Mouse (Mus musculus) midbrain, postnatal 0 days (tissue): ENCODE data around the gene Hs3st3a1. TPM values are rescaled to one million over a fixed set of nuclear protein-coding genes. Genes with fewer than 3 reads are reported as not detected.

ENCODE experiments used
- ATAC-seq: fragments of 200-750 bp; cut with Nextera tagmentation; 2 replicates; pipeline ENCODE4 v1.8.0; 2017; ENCODE audit warnings: moderate number of reproducible peaks, mild to moderate bottlenecking, moderate TSS enrichment, moderate library complexity; ENCODE audit not compliant: low FRiP score
- DNase-seq: peaks from one replicate; pipeline ENCODE4 v3.0.0-alpha.2; 2015; ENCODE audit warnings: low spot score
- H3K27ac ChIP-seq: fragments of 300-500 bp; sonication (generic); 2 replicates; pipeline ENCODE4 v1.5.1; 2014; ENCODE audit warnings: low read depth, mild to moderate bottlenecking, low read length, mixed read lengths
- H3K27me3 ChIP-seq: fragments of 300-500 bp; sonication (generic); 2 replicates; pipeline ENCODE4 v1.6.1; 2014; ENCODE audit warnings: low read length, control low read depth, mixed read lengths; ENCODE audit not compliant: insufficient read depth
- H3K36me3 ChIP-seq: fragments of 300-500 bp; sonication (generic); 2 replicates; pipeline ENCODE4 v1.6.1; 2014; ENCODE audit warnings: low read length, control low read depth, mixed read lengths; ENCODE audit not compliant: insufficient read depth
- H3K4me1 ChIP-seq: fragments of 300-500 bp; sonication (generic); 2 replicates; pipeline ENCODE4 v1.6.1; 2014; ENCODE audit warnings: mild to moderate bottlenecking, control low read depth, antibody characterized with exemption, low read length, mixed read lengths; ENCODE audit not compliant: insufficient read depth
- H3K4me2 ChIP-seq: fragments of 300-500 bp; sonication (generic); 2 replicates; pipeline ENCODE4 v1.6.1; 2014; ENCODE audit warnings: low read depth, mild to moderate bottlenecking, low read length, mixed read lengths; ENCODE audit not compliant: poor library complexity, severe bottlenecking
- H3K4me3 ChIP-seq: fragments of 300-500 bp; sonication (generic); 2 replicates; pipeline ENCODE4 v1.5.1; 2014; ENCODE audit warnings: low read depth, mild to moderate bottlenecking, low read length, moderate library complexity
- H3K9ac ChIP-seq: fragments of 300-500 bp; sonication (generic); replicated peaks from 2 replicates; pipeline ENCODE4 v1.6.1; 2014; ENCODE audit warnings: mild to moderate bottlenecking, low read length, moderate library complexity, mixed read lengths; ENCODE audit not compliant: poor library complexity, severe bottlenecking
- H3K9me3 ChIP-seq: fragments of 300-500 bp; sonication (generic); 2 replicates; pipeline ENCODE4 v1.6.1; 2016; ENCODE audit warnings: low read length, control low read depth
- CTCF ChIP-seq: IDR thresholded peaks from 2 replicates; pipeline ENCODE4 v1.5.1; 2016; ENCODE audit warnings: antibody characterized with exemption, mild to moderate bottlenecking
- WGBS: fragments of 180-500 bp; shearing (Covaris S2); extraction: QIAGEN DNeasy Blood & Tissue Kit; methylation state at CpG from one replicate; pipeline ENCODE4 v1.1.7; 2014; 5-methylcytosine and 5-hydroxymethylcytosine counted together
- polyA plus RNA-seq: library from polyadenylated mRNA; unstranded; fragments of >200 nt; fragmentation: Nextera tagmentation; extraction: Ambion mirVana; gene quantifications from 2 replicates; pipeline ENCODE4 v1.2.1, GENCODE M21; 2015
- total RNA-seq: library from RNA; depleted of rRNA; stranded (reverse); fragments of >200 nt; gene quantifications from 2 replicates; pipeline ENCODE4 v1.2.3, GENCODE M21; 2014

Hs3st3a1 gene
- total and polyA plus RNA-seq, 2 experiments from 2014 or later, result 0.58 to 6.6 TPM

GRCm38 (mm10) chr11:64400534-64401093, 34.5 kb upstream of the Hs3st3a1 start:
- 35% methylated on average over 6 of the region's 6 CpGs for WGBS
- TF ChIP-seq CTCF, result no peak
- no peak overlapping the region for H3K27ac ChIP-seq
- H3K36me3 ChIP-seq, result no peaks in the 10 kb centered on the region
- DNase-seq, result no peak
- H3K9me3 ChIP-seq, result no peaks in the 10 kb centered on the region
- ATAC-seq, result no peak
- H3K4me2 ChIP-seq, result no peak overlapping the region
- no peak overlapping the region for H3K9ac ChIP-seq
- no peaks in the 10 kb centered on the region for H3K27me3 ChIP-seq
- H3K4me3 ChIP-seq, result no peak overlapping the region
- H3K4me1 ChIP-seq, result peaks cover 10% of the 10 kb centered on the region; the same call in 1 of the 2 replicates

GRCm38 (mm10) chr11:64418969-64419368, 16.2 kb upstream of the Hs3st3a1 start:
- no peak for ATAC-seq
- no peaks in the 10 kb centered on the region for H3K36me3 ChIP-seq
- H3K27ac ChIP-seq, result no peak overlapping the region
- H3K4me3 ChIP-seq, result no peak overlapping the region
- no peaks in the 10 kb centered on the region for H3K4me1 ChIP-seq
- no peaks in the 10 kb centered on the region for H3K27me3 ChIP-seq
- peak; percentile 33 for DNase-seq
- 0 out of 2 replicates have a peak, but pooled peaks cover 7% of the 10 kb centered on the region for H3K9me3 ChIP-seq
- no peak for TF ChIP-seq CTCF
- 66% methylated on average over 1 of the region's 1 CpGs for WGBS
- H3K4me2 ChIP-seq, result no peak overlapping the region
- no peak overlapping the region for H3K9ac ChIP-seq

DNA sequence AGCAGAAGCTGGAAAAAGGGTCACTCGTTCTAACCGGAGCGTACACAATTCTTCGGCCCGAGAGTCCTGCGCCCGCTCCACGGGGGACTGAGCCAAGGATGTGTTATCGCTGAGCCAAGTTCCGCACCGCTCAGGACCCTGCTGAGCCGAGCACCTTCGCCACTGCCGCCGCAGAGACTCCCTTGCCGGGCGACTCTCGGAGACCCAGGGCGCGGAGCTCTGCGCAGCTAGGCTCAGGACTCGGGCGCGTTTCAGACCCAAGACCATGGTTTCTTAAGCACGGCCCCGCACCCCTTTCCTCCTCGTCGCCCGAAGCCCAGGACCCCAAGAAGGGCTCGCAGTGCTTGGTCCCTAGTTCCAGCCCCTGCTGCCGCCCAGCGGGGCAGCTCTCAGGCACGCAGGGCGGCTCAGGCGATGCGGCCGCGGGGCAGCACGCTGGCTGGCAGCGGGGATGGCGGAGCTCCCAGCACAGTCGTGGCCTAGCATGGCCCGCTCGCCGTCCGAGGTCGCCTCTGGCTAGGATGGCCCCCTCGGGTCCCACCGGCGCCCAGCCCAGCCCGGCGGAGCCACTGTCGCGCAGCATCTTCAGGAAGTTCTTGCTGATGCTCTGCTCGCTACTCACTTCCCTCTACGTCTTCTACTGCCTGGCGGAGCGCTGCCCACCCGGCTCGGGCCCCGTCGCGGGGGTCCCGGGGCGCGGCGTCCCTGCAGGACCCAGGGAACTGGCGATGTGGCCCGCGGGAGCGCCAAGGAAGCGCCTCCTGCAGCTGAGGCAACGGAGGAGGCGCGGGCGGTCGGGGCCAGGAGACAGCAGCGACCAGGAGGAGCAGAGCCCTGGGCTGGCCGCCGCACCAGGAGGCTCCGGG, 647 bp downstream of the Hs3st3a1 start:
- Histone ChIP-seq H3K27me3 (peaks cover 3% of the 10 kb centered on the region; the same call in 1 of the 2 replicates), H3K9me3 (no peaks in the 10 kb centered on the region), H3K27ac (peak overlapping the region; percentile 44; the same call in 1 of the 2 replicates), H3K9ac (peak overlapping the region; percentile 65), H3K4me2 (peak overlapping the region; percentile 98), H3K4me3 (peak overlapping the region; percentile 60), H3K36me3 (no peaks in the 10 kb centered on the region), H3K4me1 (peaks cover 3% of the 10 kb centered on the region; the same call in 1 of the 2 replicates)
- no peak for TF ChIP-seq CTCF
- DNase-seq (no peak), ATAC-seq (peak; percentile 58)
- under 1% methylated on average over 76 of the region's 81 CpGs for WGBS

DNA sequence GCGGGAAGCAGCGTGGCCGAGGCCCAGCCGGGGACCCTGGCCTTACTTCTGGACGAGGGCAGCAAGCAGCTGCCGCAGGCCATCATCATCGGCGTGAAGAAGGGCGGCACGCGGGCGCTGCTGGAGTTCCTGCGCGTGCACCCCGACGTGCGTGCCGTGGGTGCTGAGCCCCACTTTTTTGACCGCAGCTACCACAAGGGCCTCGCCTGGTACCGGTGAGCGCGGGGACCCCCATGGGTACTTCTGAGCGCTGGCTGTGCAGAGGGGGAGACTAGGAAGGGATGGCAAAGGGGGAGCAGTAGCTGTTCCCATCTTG, 1.2 kb downstream of the Hs3st3a1 start, which contains the start of gene F930015N05Rik:
F930015N05Rik (minus strand) TSS at position 242 of the 316 bp plus-strand sequence.
- WGBS, result 0% methylated on average over 23 of the region's 24 CpGs
- H3K36me3 ChIP-seq, result no peaks in the 10 kb centered on the region
- peaks cover 3% of the 10 kb centered on the region; the same call in 1 of the 2 replicates for H3K27me3 ChIP-seq
- TF ChIP-seq CTCF, result no peak
- ATAC-seq (no peak), DNase-seq (no peak)
- peak within 1 kb of the TSS; percentile 65 for H3K9ac ChIP-seq
- peaks cover 3% of the 10 kb centered on the region; the same call in 1 of the 2 replicates for H3K4me1 ChIP-seq
- peak within 1 kb of the TSS; percentile 60 for H3K4me3 ChIP-seq
- no peaks in the 10 kb centered on the region for H3K9me3 ChIP-seq
- H3K4me2 ChIP-seq, result peak within 1 kb of the TSS; percentile 98
- peak within 1 kb of the TSS; percentile 44; the same call in 1 of the 2 replicates for H3K27ac ChIP-seq

- H3K4me1 ChIP-seq, result peaks cover 3% of the 10 kb centered on the region; the same call in 1 of the 2 replicates
- DNase-seq (no peak), ATAC-seq (no peak)
- H3K27me3 ChIP-seq, result peaks cover 3% of the 10 kb centered on the region; the same call in 1 of the 2 replicates
- no peak overlapping the region for H3K27ac ChIP-seq
- WGBS, result 24% methylated on average over 5 of the region's 5 CpGs
- no peaks in the 10 kb centered on the region for H3K9me3 ChIP-seq
- peak overlapping the region; percentile 98 for H3K4me2 ChIP-seq
- peak overlapping the region; percentile 60 for H3K4me3 ChIP-seq
- no peaks in the 10 kb centered on the region for H3K36me3 ChIP-seq
- H3K9ac ChIP-seq, result peak overlapping the region; percentile 65
- TF ChIP-seq CTCF, result no peak
Observed at GRCm38 (mm10) chr11:64436791-64437298, 1.7 kb downstream of the Hs3st3a1 start.
